Mouse (Mus musculus): ENCODE measurements around the gene Evi2. TPM values are rescaled to one million over a fixed set of nuclear protein-coding genes. Genes with fewer than 3 reads are reported as not detected.
A peak's percentile ranks its signal among the peaks of the same experiment; 100 is the strongest.

Gene Evi2
- polyA plus RNA-seq (2011; ENCODE audit: insufficient read depth, insufficient read length, low read depth, missing spikeins) = not detected in 2 replicates

GRCm38 (mm10) chr11:79530333-79530761, at the start of gene Evi2, which contains the start of gene Evi2a:
Gene Evi2 (minus strand): TSS chr11:79530589.
Gene Evi2a (minus strand): TSS chr11:79530609.
- no peaks in the 10 kb centered on the region for H3K36me3 ChIP-seq (ENCODE audit: control insufficient read depth, insufficient read depth, low read length, poor library complexity, severe bottlenecking)

GRCm38 (mm10) chr11:79577741-79578140, 47.4 kb upstream of the Evi2 start:
- Histone ChIP-seq H3K27me3 (ENCODE audit: control insufficient read depth, insufficient read depth, low read length, poor library complexity, severe bottlenecking) (no peaks in the 10 kb centered on the region), H3K4me3 (ENCODE audit: low read depth, low read length) (no peak overlapping the region), H3K9me3 (replicated peaks; ENCODE audit: control insufficient read depth, insufficient read depth, low read length, poor library complexity, severe bottlenecking) (no peaks in the 10 kb centered on the region), H3K9ac (ENCODE audit: low read depth, poor library complexity, severe bottlenecking) (no peak overlapping the region), H3K36me3 (ENCODE audit: control insufficient read depth, insufficient read depth, low read length, poor library complexity, severe bottlenecking) (no peaks in the 10 kb centered on the region), H3K27ac (ENCODE audit: insufficient read depth, low read length) (no peak overlapping the region), H3K4me1 (ENCODE audit: control insufficient read depth, insufficient read depth, low read length) (no peaks in the 10 kb centered on the region)
- no peak for TF ChIP-seq EP300 (IDR thresholded peaks at IDR 0.05; ENCODE audit: insufficient read depth, low read depth, low read length)
- peak; percentile 49 for TF ChIP-seq CTCF (IDR thresholded peaks at IDR 0.05; ENCODE audit: low read depth, low read length)

More at GRCm38 (mm10) chr11:79530333-79530761, at the start of gene Evi2, which contains the start of gene Evi2a:
- no peak within 1 kb of the TSS for H3K27ac ChIP-seq (ENCODE audit: insufficient read depth, low read length)
- H3K27me3 ChIP-seq (ENCODE audit: control insufficient read depth, insufficient read depth, low read length, poor library complexity, severe bottlenecking) = no peaks in the 10 kb centered on the region
- no peak within 1 kb of the TSS for H3K9ac ChIP-seq (ENCODE audit: low read depth, poor library complexity, severe bottlenecking)
- H3K4me1 ChIP-seq (ENCODE audit: control insufficient read depth, insufficient read depth, low read length) = no peaks in the 10 kb centered on the region
- no peaks in the 10 kb centered on the region for H3K9me3 ChIP-seq (replicated peaks; ENCODE audit: control insufficient read depth, insufficient read depth, low read length, poor library complexity, severe bottlenecking)
- no peak within 1 kb of the TSS for H3K4me3 ChIP-seq (ENCODE audit: low read depth, low read length)
- no peak for TF ChIP-seq CTCF (IDR thresholded peaks at IDR 0.05; ENCODE audit: low read depth, low read length)

- Histone ChIP-seq H3K4me3 (ENCODE audit: low read depth, low read length) (no peak overlapping the region), H3K36me3 (ENCODE audit: control insufficient read depth, insufficient read depth, low read length, poor library complexity, severe bottlenecking) (no peaks in the 10 kb centered on the region), H3K4me1 (ENCODE audit: control insufficient read depth, insufficient read depth, low read length) (no peaks in the 10 kb centered on the region), H3K27ac (ENCODE audit: insufficient read depth, low read length) (no peak overlapping the region), H3K9ac (ENCODE audit: low read depth, poor library complexity, severe bottlenecking) (no peak overlapping the region), H3K27me3 (ENCODE audit: control insufficient read depth, insufficient read depth, low read length, poor library complexity, severe bottlenecking) (no peaks in the 10 kb centered on the region), H3K9me3 (replicated peaks; ENCODE audit: control insufficient read depth, insufficient read depth, low read length, poor library complexity, severe bottlenecking) (no peaks in the 10 kb centered on the region)
- TF ChIP-seq EP300 (IDR thresholded peaks at IDR 0.05; ENCODE audit: insufficient read depth, low read depth, low read length) (no peak), CTCF (IDR thresholded peaks at IDR 0.05; ENCODE audit: low read depth, low read length) (no peak), POLR2A (IDR thresholded peaks at IDR 0.05; ENCODE audit: insufficient read depth, low read length) (no peak)
Measured at GRCm38 (mm10) chr11:79575383-79576073, 45.1 kb upstream of the Evi2 start.

- H3K36me3 ChIP-seq (ENCODE audit: control insufficient read depth, insufficient read depth, low read length, poor library complexity, severe bottlenecking) = no peaks in the 10 kb centered on the region
- no peak overlapping the region for H3K9ac ChIP-seq (ENCODE audit: low read depth, poor library complexity, severe bottlenecking)
- no peaks in the 10 kb centered on the region for H3K9me3 ChIP-seq (replicated peaks; ENCODE audit: control insufficient read depth, insufficient read depth, low read length, poor library complexity, severe bottlenecking)
- no peaks in the 10 kb centered on the region for H3K4me1 ChIP-seq (ENCODE audit: control insufficient read depth, insufficient read depth, low read length)
- no peak overlapping the region for H3K4me3 ChIP-seq (ENCODE audit: low read depth, low read length)
- H3K27me3 ChIP-seq (ENCODE audit: control insufficient read depth, insufficient read depth, low read length, poor library complexity, severe bottlenecking) = no peaks in the 10 kb centered on the region
- H3K27ac ChIP-seq (ENCODE audit: insufficient read depth, low read length) = no peak overlapping the region
- TF ChIP-seq POLR2A (IDR thresholded peaks at IDR 0.05; ENCODE audit: insufficient read depth, low read length) (no peak), EP300 (IDR thresholded peaks at IDR 0.05; ENCODE audit: insufficient read depth, low read depth, low read length) (no peak)
Measured at GRCm38 (mm10) chr11:79573836-79574235, 43.4 kb upstream of the Evi2 start.

- Histone ChIP-seq H3K4me3 (ENCODE audit: low read depth, low read length) (no peak overlapping the region), H3K4me1 (ENCODE audit: control insufficient read depth, insufficient read depth, low read length) (no peaks in the 10 kb centered on the region), H3K27me3 (ENCODE audit: control insufficient read depth, insufficient read depth, low read length, poor library complexity, severe bottlenecking) (no peaks in the 10 kb centered on the region), H3K9me3 (replicated peaks; ENCODE audit: control insufficient read depth, insufficient read depth, low read length, poor library complexity, severe bottlenecking) (no peaks in the 10 kb centered on the region), H3K36me3 (ENCODE audit: control insufficient read depth, insufficient read depth, low read length, poor library complexity, severe bottlenecking) (0 out of 2 replicates have a peak, but pooled peaks cover 6% of the 10 kb centered on the region), H3K27ac (ENCODE audit: insufficient read depth, low read length) (no peak overlapping the region), H3K9ac (ENCODE audit: low read depth, poor library complexity, severe bottlenecking) (no peak overlapping the region)
- TF ChIP-seq CTCF (IDR thresholded peaks at IDR 0.05; ENCODE audit: low read depth, low read length) (no peak), EP300 (IDR thresholded peaks at IDR 0.05; ENCODE audit: insufficient read depth, low read depth, low read length) (no peak), POLR2A (IDR thresholded peaks at IDR 0.05; ENCODE audit: insufficient read depth, low read length) (no peak)
Measured at GRCm38 (mm10) chr11:79570319-79570718, 39.9 kb upstream of the Evi2 start.

- Histone ChIP-seq H3K36me3 (ENCODE audit: control insufficient read depth, insufficient read depth, low read length, poor library complexity, severe bottlenecking) (peaks cover 8% of the 10 kb centered on the region; the same call in 1 of the 2 replicates), H3K4me3 (ENCODE audit: low read depth, low read length) (no peak overlapping the region), H3K27me3 (ENCODE audit: control insufficient read depth, insufficient read depth, low read length, poor library complexity, severe bottlenecking) (no peaks in the 10 kb centered on the region), H3K9ac (ENCODE audit: low read depth, poor library complexity, severe bottlenecking) (no peak overlapping the region), H3K27ac (ENCODE audit: insufficient read depth, low read length) (no peak overlapping the region), H3K9me3 (replicated peaks; ENCODE audit: control insufficient read depth, insufficient read depth, low read length, poor library complexity, severe bottlenecking) (no peaks in the 10 kb centered on the region), H3K4me1 (ENCODE audit: control insufficient read depth, insufficient read depth, low read length) (no peaks in the 10 kb centered on the region)
- no peak for TF ChIP-seq POLR2A (IDR thresholded peaks at IDR 0.05; ENCODE audit: insufficient read depth, low read length)
- no peak for TF ChIP-seq EP300 (IDR thresholded peaks at IDR 0.05; ENCODE audit: insufficient read depth, low read depth, low read length)
- TF ChIP-seq CTCF (IDR thresholded peaks at IDR 0.05; ENCODE audit: low read depth, low read length) = no peak
Measured at GRCm38 (mm10) chr11:79568197-79568911, 38.0 kb upstream of the Evi2 start.

All from ES-Bruce4 (cell line).